Mouse (Mus musculus) heart, embryonic 14.5 days (tissue): ENCODE measurements around the gene Fryl. TPM values are rescaled to one million over a fixed set of nuclear protein-coding genes. Genes with fewer than 3 reads are reported as not detected.

Experiments
- ATAC-seq: fragments of 200-750 bp; cut with Nextera tagmentation; 2 replicates; pipeline ENCODE4 v1.8.0; 2017; ENCODE audit warnings: low read depth, moderate TSS enrichment; ENCODE audit not compliant: insufficient number of reproducible peaks, insufficient read depth, low FRiP score
- H3K27ac ChIP-seq, 2 experiments: fragments of 200-500 bp in 1 of 2; fragments of 300-500 bp in 1 of 2; sonication (generic) in 1 of 2; replicated peaks in 1 of 2; 2 replicates each; pipeline ENCODE4 v1.5.1; 2012 to 2014; ENCODE audit warnings: low read depth in 2 of 2, low read length in 2 of 2, control low read depth in 1 of 2, mild to moderate bottlenecking in 1 of 2, mixed read lengths in 1 of 2; ENCODE audit not compliant: control insufficient read depth in 1 of 2, insufficient read depth in 1 of 2
- H3K27me3 ChIP-seq: fragments of 300-500 bp; sonication (generic); 2 replicates; pipeline ENCODE4 v1.6.1; 2014; ENCODE audit warnings: mild to moderate bottlenecking, low read length, control low read depth; ENCODE audit not compliant: control insufficient read depth, insufficient read depth
- H3K36me3 ChIP-seq: fragments of 300-500 bp; sonication (generic); 2 replicates; pipeline ENCODE4 v1.6.1; 2014; ENCODE audit warnings: mild to moderate bottlenecking, control low read depth, low read length, mixed read lengths; ENCODE audit not compliant: control insufficient read depth, insufficient read depth
- H3K4me1 ChIP-seq, 2 experiments: fragments of 200-500 bp in 1 of 2; fragments of 300-500 bp in 1 of 2; sonication (generic) in 1 of 2; 2 replicates each; pipeline ENCODE4 v1.6.1; 2012 to 2014; ENCODE audit warnings: low read length in 2 of 2, control low read depth in 1 of 2, mixed read lengths in 1 of 2; ENCODE audit not compliant: control insufficient read depth in 2 of 2, insufficient read depth in 2 of 2
- H3K4me2 ChIP-seq: fragments of 300-500 bp; sonication (generic); 2 replicates; pipeline ENCODE4 v1.6.1; 2014; ENCODE audit warnings: mild to moderate bottlenecking, low read length
- H3K4me3 ChIP-seq, 2 experiments: fragments of 200-500 bp in 1 of 2; fragments of 300-500 bp in 1 of 2; sonication (generic) in 1 of 2; 2 replicates each; pipeline ENCODE4 v1.5.1; 2012 to 2014; ENCODE audit warnings: low read length in 2 of 2, mild to moderate bottlenecking in 2 of 2, control low read depth in 1 of 2, low read depth in 1 of 2, moderate library complexity in 1 of 2; ENCODE audit not compliant: control insufficient read depth in 1 of 2, insufficient read depth in 1 of 2
- H3K9ac ChIP-seq: fragments of 300-500 bp; sonication (generic); 2 replicates; pipeline ENCODE4 v1.6.1; 2014; ENCODE audit warnings: mild to moderate bottlenecking, low read length
- H3K9me3 ChIP-seq: fragments of 300-500 bp; sonication (generic); 2 replicates; pipeline ENCODE4 v1.6.1; 2016; ENCODE audit warnings: low read length, control low read depth; ENCODE audit not compliant: control insufficient read depth
- WGBS: fragments of 180-500 bp; shearing (Covaris S2); extraction: QIAGEN DNeasy Blood & Tissue Kit; methylation state at CpG from one replicate; pipeline ENCODE4 v1.1.7; 2014; 5-methylcytosine and 5-hydroxymethylcytosine counted together
- polyA plus RNA-seq: library from polyadenylated mRNA; unstranded; fragments of >200 nt; fragmentation: Nextera tagmentation; extraction: Ambion mirVana; gene quantifications from 2 replicates; pipeline ENCODE4 v1.2.1, GENCODE M21; 2014

The Fryl gene
- 30.5 and 35.0 TPM in 2 replicates for polyA plus RNA-seq

DNA sequence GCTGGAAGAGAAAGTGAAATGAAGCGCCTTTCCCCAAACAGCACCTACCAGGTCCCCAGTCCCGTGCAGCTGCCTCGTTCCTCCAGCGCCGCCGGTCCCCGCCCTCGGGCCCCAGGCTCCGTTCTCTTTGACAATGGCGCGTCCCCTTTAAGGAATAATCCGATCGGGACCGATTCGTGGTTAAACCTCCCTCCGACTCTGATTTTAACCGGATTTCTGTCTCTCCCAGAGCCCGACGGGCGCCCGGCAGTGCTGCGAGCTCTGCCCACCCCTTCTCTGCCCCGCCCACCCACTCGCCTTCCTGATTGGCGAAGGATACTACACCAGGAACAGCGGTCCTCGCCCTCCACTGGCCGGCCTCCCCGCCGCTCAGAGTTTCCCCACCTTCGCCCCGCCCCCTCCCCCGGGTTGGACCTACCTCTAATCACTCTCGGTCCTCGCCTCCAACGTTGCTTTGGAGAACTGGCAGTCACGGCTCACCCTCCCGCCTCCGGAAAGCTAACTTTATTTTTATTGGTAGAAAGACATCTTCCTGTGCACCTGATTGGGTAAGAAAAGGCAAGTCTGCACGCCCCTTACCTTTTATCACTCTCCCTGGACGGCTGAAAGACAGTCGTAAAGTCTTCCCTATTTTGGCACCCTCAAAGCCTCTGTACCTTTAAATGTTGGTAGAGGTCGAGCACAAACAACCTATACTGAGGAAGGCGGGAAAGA, at the start of gene Fryl:
TSS of gene Fryl (minus strand) at position 268 of the 714 bp plus-strand sequence.
- peak within 1 kb of the TSS; percentile 91 to 94 for H3K27ac ChIP-seq
- peak; percentile 99 for ATAC-seq
- WGBS, result under 1% methylated on average over 44 of the region's 44 CpGs
- H3K9ac ChIP-seq, result peak within 1 kb of the TSS; percentile 96
- no peaks in the 10 kb centered on the region for H3K36me3 ChIP-seq
- H3K9me3 ChIP-seq, result no peaks in the 10 kb centered on the region
- H3K4me3 ChIP-seq, result peak within 1 kb of the TSS; percentile 93 to 96
- H3K27me3 ChIP-seq, result no peaks in the 10 kb centered on the region
- peak within 1 kb of the TSS; percentile 93 for H3K4me2 ChIP-seq
- peaks cover 10 to 32% of the 10 kb centered on the region in 2 experiments for H3K4me1 ChIP-seq

DNA sequence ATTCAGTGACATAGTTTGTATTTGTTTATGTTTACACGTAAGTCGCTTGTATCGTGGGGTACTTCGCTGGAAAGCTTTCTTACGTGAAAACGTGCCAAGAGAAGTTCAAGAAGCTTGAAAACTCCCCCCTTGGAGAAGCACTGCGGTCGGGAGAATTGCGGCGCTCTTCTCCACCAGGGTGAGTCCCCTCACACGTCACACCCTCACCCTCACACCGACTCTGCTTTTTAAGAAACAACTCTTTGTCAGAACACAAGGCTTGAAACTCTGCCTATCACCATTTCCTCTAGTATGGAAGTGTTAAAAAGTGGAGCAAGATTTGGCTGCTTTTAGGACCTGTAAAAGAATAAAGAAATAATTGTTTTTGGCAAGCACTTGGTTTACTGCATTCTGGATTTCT, 48.1 kb upstream of the Fryl start:
- no peak overlapping the region for H3K9ac ChIP-seq
- no peaks in the 10 kb centered on the region for H3K27me3 ChIP-seq
- H3K4me3 ChIP-seq, result no peak overlapping the region
- H3K36me3 ChIP-seq, result peaks cover 94% of the 10 kb centered on the region
- no peaks in the 10 kb centered on the region for H3K9me3 ChIP-seq
- H3K27ac ChIP-seq, result no peak overlapping the region
- no peaks in the 10 kb centered on the region for H3K4me1 ChIP-seq
- WGBS, result 72% methylated on average over 12 of the region's 12 CpGs
- ATAC-seq, result no peak
- no peak overlapping the region for H3K4me2 ChIP-seq

DNA sequence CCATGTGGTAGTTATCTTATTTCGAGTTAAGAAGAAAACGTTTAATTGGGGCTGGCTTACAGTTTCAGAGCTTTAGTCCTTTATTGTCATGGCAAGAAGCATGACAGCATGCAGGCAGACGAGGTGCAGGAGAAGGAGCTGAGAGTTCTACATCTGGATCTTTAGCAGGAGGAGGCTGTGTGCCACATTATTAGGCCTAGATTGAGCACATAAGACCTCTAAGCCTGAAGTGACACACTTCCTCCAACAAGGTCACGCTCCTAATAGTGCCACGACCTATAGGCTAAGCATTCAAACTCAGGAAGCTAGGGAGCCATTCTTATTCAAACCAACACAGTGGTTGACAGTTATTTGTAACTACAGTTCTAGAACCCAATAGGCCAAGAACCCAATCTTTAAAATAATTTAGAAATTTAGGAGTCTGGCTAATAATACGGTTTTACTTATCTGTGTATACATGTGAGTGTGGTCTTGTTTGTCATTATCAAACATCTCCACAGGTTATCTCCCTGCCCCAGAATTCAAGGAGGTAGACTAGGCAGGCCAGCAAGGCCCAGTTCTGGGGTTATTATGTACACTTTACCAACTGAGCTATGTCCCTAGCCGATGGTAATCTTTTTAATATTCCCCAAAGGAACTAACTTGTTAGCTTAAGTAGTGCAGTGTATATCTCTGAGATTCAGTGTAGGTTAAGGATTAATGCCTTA, 45.3 kb upstream of the Fryl start:
- H3K4me2 ChIP-seq, result no peak overlapping the region
- H3K9me3 ChIP-seq, result no peaks in the 10 kb centered on the region
- H3K9ac ChIP-seq, result no peak overlapping the region
- 86% methylated on average over 7 of the region's 7 CpGs for WGBS
- H3K36me3 ChIP-seq, result peaks cover 88% of the 10 kb centered on the region
- peaks cover 0 to 4% of the 10 kb centered on the region in 2 experiments; a peak in 1 of 4 replicates for H3K4me1 ChIP-seq
- no peaks in the 10 kb centered on the region for H3K27me3 ChIP-seq
- no peak overlapping the region for H3K4me3 ChIP-seq
- no peak for ATAC-seq
- no peak overlapping the region for H3K27ac ChIP-seq

DNA sequence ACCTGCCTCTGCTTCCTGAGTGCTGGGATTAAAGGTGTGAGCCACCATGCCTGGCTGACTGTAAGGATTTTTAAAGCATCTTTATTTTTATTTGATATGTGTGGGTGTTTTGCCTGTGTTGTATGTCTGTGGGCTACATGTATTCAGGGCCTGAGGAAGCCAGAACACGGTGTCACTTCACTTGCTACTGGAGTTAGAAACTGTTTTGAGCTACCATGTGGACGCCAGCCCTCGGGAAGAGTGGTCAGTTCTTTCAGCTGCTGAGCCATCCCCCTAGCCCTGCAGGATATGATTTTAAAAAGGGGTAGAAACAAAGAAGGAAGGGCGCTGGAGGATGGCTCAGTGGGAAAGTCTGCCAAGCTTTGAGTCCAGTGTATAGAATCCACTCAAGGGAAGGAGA, 39.5 kb upstream of the Fryl start:
- Histone ChIP-seq H3K36me3 (peaks cover 56% of the 10 kb centered on the region), H3K27ac (no peak overlapping the region), H3K9me3 (no peaks in the 10 kb centered on the region), H3K9ac (no peak overlapping the region), H3K27me3 (no peaks in the 10 kb centered on the region), H3K4me1 (peaks cover 0 to 13% of the 10 kb centered on the region in 2 experiments; a peak in 3 of 4 replicates), H3K4me2 (no peak overlapping the region), H3K4me3 (no peak overlapping the region)
- no peak for ATAC-seq
- 83% methylated on average over 4 of the region's 4 CpGs for WGBS

DNA sequence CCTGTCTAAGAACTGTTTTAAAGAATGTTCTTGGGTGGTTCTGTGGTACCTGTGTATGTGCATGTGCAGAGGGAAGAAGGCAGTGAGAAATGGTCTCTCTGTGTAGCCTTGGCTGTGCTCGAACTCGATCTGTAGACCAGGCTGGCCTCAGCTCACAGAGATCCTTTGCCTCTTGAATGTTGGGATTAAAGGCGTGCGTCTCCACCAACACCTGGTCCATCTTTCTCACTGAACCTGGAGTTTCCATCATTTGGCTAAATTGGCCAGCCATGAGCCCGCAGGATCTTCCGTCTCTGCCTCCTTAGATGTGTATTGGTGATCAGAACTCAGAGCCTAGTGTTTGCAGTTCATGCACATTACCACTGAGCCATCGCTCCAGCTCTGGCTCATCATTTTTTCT, 38.6 kb upstream of the Fryl start:
- WGBS, result 97% methylated on average over 7 of the region's 7 CpGs
- Histone ChIP-seq H3K4me2 (no peak overlapping the region), H3K4me1 (peaks cover 0 to 13% of the 10 kb centered on the region in 2 experiments; a peak in 3 of 4 replicates), H3K9me3 (no peaks in the 10 kb centered on the region), H3K9ac (no peak overlapping the region), H3K27ac (no peak overlapping the region), H3K36me3 (peaks cover 47% of the 10 kb centered on the region), H3K4me3 (no peak overlapping the region), H3K27me3 (no peaks in the 10 kb centered on the region)
- ATAC-seq, result no peak

DNA sequence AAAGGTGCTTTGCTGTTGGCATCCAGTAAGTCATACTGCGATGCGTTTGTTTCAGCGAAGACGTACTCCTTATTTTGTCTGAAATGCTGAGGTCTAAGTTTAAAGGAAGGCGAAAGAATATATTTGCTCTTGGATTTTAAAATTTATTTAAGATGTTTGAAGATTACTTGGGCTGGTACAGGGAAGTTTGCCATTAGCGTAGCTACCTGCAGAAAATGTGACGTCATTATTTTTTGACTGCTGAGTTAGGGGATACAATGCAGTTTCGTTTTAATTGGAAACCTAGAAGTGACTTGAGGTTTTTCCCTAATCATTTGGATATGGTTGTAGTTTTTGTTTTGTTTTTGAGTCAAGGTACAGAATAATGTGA, 37.0 kb upstream of the Fryl start:
- Histone ChIP-seq H3K9me3 (no peaks in the 10 kb centered on the region), H3K4me1 (peaks cover 0 to 13% of the 10 kb centered on the region in 2 experiments; a peak in 3 of 4 replicates), H3K36me3 (peaks cover 35% of the 10 kb centered on the region), H3K27ac (peak overlapping the region; percentile 18 to 95; a peak in 3 of 4 replicates), H3K27me3 (no peaks in the 10 kb centered on the region), H3K9ac (peak overlapping the region; percentile 96), H3K4me2 (peak overlapping the region; percentile 78), H3K4me3 (peak overlapping the region; percentile 85 to 99; a peak in 3 of 4 replicates)
- ATAC-seq, result no peak
- 9% methylated on average over 8 of the region's 8 CpGs for WGBS

DNA sequence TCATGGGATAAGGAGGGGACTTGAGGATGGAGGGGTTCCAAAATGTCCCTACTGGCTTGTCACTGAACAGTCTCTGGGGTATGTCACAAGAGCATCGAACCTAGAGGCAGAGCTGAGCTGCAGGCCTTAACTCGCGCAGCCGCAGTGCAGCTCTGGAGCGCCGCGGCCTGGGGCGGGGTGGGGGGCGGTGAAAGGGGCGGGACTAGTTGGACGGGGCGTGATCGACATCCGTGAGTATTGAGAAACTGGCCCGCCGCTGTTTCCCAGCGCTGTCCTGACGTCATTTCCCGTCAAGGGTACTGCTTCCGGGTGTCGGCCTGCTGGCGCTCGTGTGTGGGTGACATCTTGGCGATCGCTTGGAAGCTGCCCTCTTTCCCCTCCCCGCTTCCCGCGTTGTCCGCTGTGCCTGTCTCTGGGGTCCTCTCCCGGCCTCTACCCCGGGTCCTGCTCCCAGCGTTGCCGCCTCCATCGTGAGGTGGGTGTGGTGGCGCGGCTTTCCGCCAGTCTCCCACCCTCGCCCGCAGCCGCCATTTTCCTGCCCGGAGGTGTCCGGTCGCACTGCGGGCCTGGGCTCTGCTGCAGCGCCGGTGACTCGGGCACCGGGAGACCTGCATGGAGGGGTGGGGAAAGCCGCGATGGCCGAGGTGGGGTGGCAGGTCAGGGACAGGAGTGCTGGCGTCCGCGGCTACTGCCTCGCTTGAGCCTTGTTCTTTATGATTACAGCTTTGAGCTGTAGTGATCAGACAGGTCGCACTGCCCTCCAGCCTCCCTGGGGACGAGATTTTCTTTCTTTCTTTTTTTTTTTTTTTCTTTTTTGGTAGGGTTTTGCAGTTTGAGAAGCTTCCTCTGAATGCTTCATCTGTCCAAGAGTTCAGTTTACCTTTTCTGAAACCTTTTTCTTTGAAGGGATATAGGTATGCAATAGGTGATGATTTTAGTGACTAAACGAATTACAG, 36.4 kb upstream of the Fryl start, which contains the start of gene Ociad1:
TSS of gene Ociad1 (plus strand) at position 283 of the 956 bp plus-strand sequence.
- H3K4me3 ChIP-seq, result peak within 1 kb of the TSS; percentile 85 to 99
- under 1% methylated on average over 53 of the region's 58 CpGs for WGBS

More for the DNA sequence above, 36.4 kb upstream of the Fryl start, which contains the start of gene Ociad1:
- H3K9me3 ChIP-seq, result no peaks in the 10 kb centered on the region
- peak within 1 kb of the TSS; percentile 96 for H3K9ac ChIP-seq
- H3K27ac ChIP-seq, result peak within 1 kb of the TSS; percentile 95 to 97
- peaks cover 28% of the 10 kb centered on the region for H3K36me3 ChIP-seq
- ATAC-seq, result peak; percentile 98
- peak within 1 kb of the TSS; percentile 78 for H3K4me2 ChIP-seq
- H3K4me1 ChIP-seq, result peaks cover 0 to 9% of the 10 kb centered on the region in 2 experiments; a peak in 3 of 4 replicates
- no peaks in the 10 kb centered on the region for H3K27me3 ChIP-seq
